Mouse (Mus musculus) brain, embryonic 14.5 days (tissue): ENCODE results near the gene Grifin.

Experiments
- CTCF ChIP-seq: fragments of 200-500 bp; IDR thresholded peaks from 2 replicates; pipeline ENCODE4 v1.5.1; 2012; ENCODE audit warnings: inconsistent platforms, mild to moderate bottlenecking, moderate library complexity, borderline replicate concordance; ENCODE audit not compliant: insufficient read depth, insufficient read length; ENCODE audit errors: extremely low read depth
- POLR2A ChIP-seq: fragments of 200-500 bp; IDR thresholded peaks from 2 replicates; pipeline ENCODE4 v1.6.1; 2012; ENCODE audit warnings: mild to moderate bottlenecking, inconsistent platforms, borderline replicate concordance; ENCODE audit not compliant: poor library complexity, insufficient read depth, insufficient read length, severe bottlenecking; ENCODE audit errors: extremely low read depth

DNA sequence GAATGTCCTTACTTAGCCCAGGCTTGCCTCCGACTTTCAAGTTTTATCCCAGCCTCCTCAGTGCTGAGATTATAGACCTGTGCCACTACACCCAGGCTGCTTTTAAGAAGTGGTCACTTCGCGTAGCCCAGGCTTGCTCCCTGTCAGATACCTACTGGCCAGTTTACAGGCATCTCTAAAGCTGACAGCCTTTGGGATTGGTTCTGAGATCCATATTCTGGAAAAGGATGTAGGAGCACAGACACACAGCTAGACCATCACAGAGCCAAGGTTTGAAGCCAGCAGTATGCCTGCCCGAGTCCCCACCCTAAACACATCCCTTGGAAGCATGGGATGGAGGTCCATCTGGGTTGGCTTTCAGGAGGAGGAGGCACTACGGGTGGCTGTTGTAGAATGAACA is 2.9 kb upstream of the Grifin start:
- TF ChIP-seq CTCF, result no peak
- TF ChIP-seq POLR2A, result no peak
